Mouse (Mus musculus): ENCODE measurements around the gene Prmt1. TPM values are rescaled to one million over a fixed set of nuclear protein-coding genes. Genes with fewer than 3 reads are reported as not detected.

Prmt1 gene
- polyA plus RNA-seq, 1 experiment from 2014 or later = 784 TPM

GRCm38 (mm10) chr7:45007846-45008245, 21.5 kb upstream of the Prmt1 start:
- ATAC-seq = no peak
- 91% methylated on average over 26 of the region's 30 CpGs for WGBS
- H3K4me2 ChIP-seq (replicated peaks) = no peak overlapping the region
- H3K4me1 ChIP-seq (replicated peaks) = no peaks in the 10 kb centered on the region
- H3K27ac ChIP-seq = no peak overlapping the region
- peaks cover 97% of the 10 kb centered on the region for H3K36me3 ChIP-seq
- no peak overlapping the region for H3K9ac ChIP-seq (replicated peaks)
- H3K4me3 ChIP-seq (replicated peaks) = no peak overlapping the region
- H3K9me3 ChIP-seq = no peaks in the 10 kb centered on the region
- no peaks in the 10 kb centered on the region for H3K27me3 ChIP-seq

GRCm38 (mm10) chr7:45007141-45007540, 20.8 kb upstream of the Prmt1 start:
- Histone ChIP-seq H3K36me3 (peaks cover 97% of the 10 kb centered on the region), H3K9me3 (no peaks in the 10 kb centered on the region), H3K4me2 (replicated peaks) (no peak overlapping the region), H3K4me3 (replicated peaks) (no peak overlapping the region), H3K27me3 (no peaks in the 10 kb centered on the region), H3K9ac (replicated peaks) (no peak overlapping the region), H3K27ac (no peak overlapping the region), H3K4me1 (replicated peaks) (no peaks in the 10 kb centered on the region)
- ATAC-seq = no peak
- WGBS = 96% methylated on average over 29 of the region's 29 CpGs

GRCm38 (mm10) chr7:45006503-45006902, 20.1 kb upstream of the Prmt1 start:
- no peaks in the 10 kb centered on the region for H3K4me1 ChIP-seq (replicated peaks)
- no peak overlapping the region for H3K4me3 ChIP-seq (replicated peaks)
- ATAC-seq = no peak
- no peak overlapping the region for H3K4me2 ChIP-seq (replicated peaks)
- peaks cover 97% of the 10 kb centered on the region for H3K36me3 ChIP-seq
- no peak overlapping the region for H3K27ac ChIP-seq
- no peaks in the 10 kb centered on the region for H3K9me3 ChIP-seq
- 94% methylated on average over 12 of the region's 12 CpGs for WGBS
- no peaks in the 10 kb centered on the region for H3K27me3 ChIP-seq
- no peak overlapping the region for H3K9ac ChIP-seq (replicated peaks)

- Histone ChIP-seq H3K4me1 (replicated peaks) (no peaks in the 10 kb centered on the region), H3K27ac (no peak overlapping the region), H3K4me2 (replicated peaks) (no peak overlapping the region), H3K36me3 (peaks cover 99% of the 10 kb centered on the region), H3K4me3 (replicated peaks) (no peak overlapping the region), H3K9me3 (no peaks in the 10 kb centered on the region), H3K9ac (replicated peaks) (no peak overlapping the region; the same call in 1 of the 2 replicates), H3K27me3 (no peaks in the 10 kb centered on the region)
- 93% methylated on average over 6 of the region's 6 CpGs for WGBS
- no peak for ATAC-seq
Measured at GRCm38 (mm10) chr7:45005321-45005992, 19.1 kb upstream of the Prmt1 start.

- Histone ChIP-seq H3K4me1 (replicated peaks) (peaks cover 3% of the 10 kb centered on the region; the same call in 1 of the 2 replicates), H3K9ac (replicated peaks) (no peak overlapping the region), H3K27ac (no peak overlapping the region), H3K27me3 (no peaks in the 10 kb centered on the region), H3K9me3 (no peaks in the 10 kb centered on the region), H3K4me3 (replicated peaks) (no peak overlapping the region), H3K36me3 (peaks cover 99% of the 10 kb centered on the region), H3K4me2 (replicated peaks) (no peak overlapping the region)
- ATAC-seq = no peak
- 92% methylated on average over 3 of the region's 3 CpGs for WGBS
Measured at GRCm38 (mm10) chr7:45004546-45004945, 18.2 kb upstream of the Prmt1 start.

- peaks cover 78% of the 10 kb centered on the region for H3K36me3 ChIP-seq
- H3K4me2 ChIP-seq (replicated peaks) = no peak overlapping the region
- no peaks in the 10 kb centered on the region for H3K27me3 ChIP-seq
- no peak overlapping the region for H3K4me3 ChIP-seq (replicated peaks)
- 92% methylated on average over 7 of the region's 7 CpGs for WGBS
- no peak for ATAC-seq
- H3K9ac ChIP-seq (replicated peaks) = no peak overlapping the region
- peaks cover 21% of the 10 kb centered on the region for H3K4me1 ChIP-seq (replicated peaks)
- no peaks in the 10 kb centered on the region for H3K9me3 ChIP-seq
- H3K27ac ChIP-seq = no peak overlapping the region
Measured at GRCm38 (mm10) chr7:45002440-45002839, 16.1 kb upstream of the Prmt1 start.

- H3K9ac ChIP-seq (replicated peaks) = no peak overlapping the region
Measured at GRCm38 (mm10) chr7:45000539-45001114, 14.3 kb upstream of the Prmt1 start.

GRCm38 (mm10) chr7:44999753-45000152, 13.4 kb upstream of the Prmt1 start:
- peaks cover 33% of the 10 kb centered on the region for H3K4me1 ChIP-seq (replicated peaks)
- H3K36me3 ChIP-seq = peaks cover 51% of the 10 kb centered on the region
- no peak overlapping the region for H3K9ac ChIP-seq (replicated peaks)
- H3K27me3 ChIP-seq = no peaks in the 10 kb centered on the region
- no peak for ATAC-seq
- no peaks in the 10 kb centered on the region for H3K9me3 ChIP-seq
- no peak overlapping the region; the same call in 1 of the 2 replicates for H3K4me2 ChIP-seq (replicated peaks)
- H3K27ac ChIP-seq = no peak overlapping the region
- WGBS = 87% methylated on average over 11 of the region's 11 CpGs
- H3K4me3 ChIP-seq (replicated peaks) = no peak overlapping the region

More at GRCm38 (mm10) chr7:45000539-45001114, 14.3 kb upstream of the Prmt1 start:
- WGBS = 86% methylated on average over 21 of the region's 21 CpGs
- no peak for ATAC-seq
- no peaks in the 10 kb centered on the region for H3K27me3 ChIP-seq
- H3K9me3 ChIP-seq = no peaks in the 10 kb centered on the region
- H3K4me2 ChIP-seq (replicated peaks) = no peak overlapping the region
- H3K27ac ChIP-seq = no peak overlapping the region
- H3K4me3 ChIP-seq (replicated peaks) = no peak overlapping the region
- H3K4me1 ChIP-seq (replicated peaks) = peaks cover 33% of the 10 kb centered on the region
- peaks cover 60% of the 10 kb centered on the region for H3K36me3 ChIP-seq

- Histone ChIP-seq H3K27ac (peak within 1 kb of the TSS; percentile 30), H3K4me2 (replicated peaks) (peak within 1 kb of the TSS; percentile 69), H3K9me3 (no peaks in the 10 kb centered on the region), H3K36me3 (peaks cover 46% of the 10 kb centered on the region), H3K9ac (replicated peaks) (peak within 1 kb of the TSS; percentile 74), H3K4me3 (replicated peaks) (peak within 1 kb of the TSS; percentile 50), H3K4me1 (replicated peaks) (peaks cover 33% of the 10 kb centered on the region), H3K27me3 (no peaks in the 10 kb centered on the region)
- WGBS = 5% methylated on average over 18 of the region's 18 CpGs
- ATAC-seq = no peak
Measured at GRCm38 (mm10) chr7:44998501-44998955, 12.2 kb upstream of the Prmt1 start, which contains the start of gene Bcl2l12. Bcl2l12 (minus strand) TSS chr7:44998712.

- Histone ChIP-seq H3K27me3 (no peaks in the 10 kb centered on the region), H3K9me3 (no peaks in the 10 kb centered on the region), H3K36me3 (peaks cover 41% of the 10 kb centered on the region), H3K9ac (replicated peaks) (peak overlapping the region; percentile 74), H3K4me1 (replicated peaks) (peaks cover 33% of the 10 kb centered on the region), H3K4me2 (replicated peaks) (peak overlapping the region; percentile 69), H3K27ac (peak overlapping the region; percentile 30), H3K4me3 (replicated peaks) (peak overlapping the region; percentile 50)
- ATAC-seq = peak; percentile 25; the same call in 1 of the 2 replicates
- 5% methylated on average over 15 of the region's 15 CpGs for WGBS
Measured at GRCm38 (mm10) chr7:44997940-44998428, 11.6 kb upstream of the Prmt1 start.

- Histone ChIP-seq H3K36me3 (peaks cover 40% of the 10 kb centered on the region), H3K9me3 (no peaks in the 10 kb centered on the region), H3K4me2 (replicated peaks) (peak within 1 kb of the TSS; percentile 69), H3K27ac (peak within 1 kb of the TSS; percentile 30), H3K27me3 (no peaks in the 10 kb centered on the region), H3K4me3 (replicated peaks) (peak within 1 kb of the TSS; percentile 50), H3K4me1 (replicated peaks) (peaks cover 33% of the 10 kb centered on the region), H3K9ac (replicated peaks) (peak within 1 kb of the TSS; percentile 74)
- peak; percentile 92 for ATAC-seq
- WGBS = under 1% methylated on average over 43 of the region's 43 CpGs
Measured at GRCm38 (mm10) chr7:44997231-44997939, 11.0 kb upstream of the Prmt1 start, which contains the start of gene Irf3. Irf3 (plus strand) TSS chr7:44997648.

- Histone ChIP-seq H3K4me3 (replicated peaks) (peak overlapping the region; percentile 50), H3K9me3 (no peaks in the 10 kb centered on the region), H3K36me3 (peaks cover 37% of the 10 kb centered on the region), H3K4me2 (replicated peaks) (peak overlapping the region; percentile 69), H3K4me1 (replicated peaks) (peaks cover 33% of the 10 kb centered on the region), H3K9ac (replicated peaks) (peak overlapping the region; percentile 74), H3K27me3 (no peaks in the 10 kb centered on the region), H3K27ac (no peak overlapping the region)
- ATAC-seq = no peak
- WGBS = 14% methylated on average over 10 of the region's 10 CpGs
Measured at GRCm38 (mm10) chr7:44996672-44997071, 10.3 kb upstream of the Prmt1 start.
